Mouse (Mus musculus) embryonic facial prominence, embryonic 12.5 days (tissue): ENCODE measurements around the gene Mrgbp. TPM values are rescaled to one million over a fixed set of nuclear protein-coding genes. Genes with fewer than 3 reads are reported as not detected.

Source experiments
- ATAC-seq: fragments of 200-750 bp; cut with Nextera tagmentation; 2 replicates; pipeline ENCODE4 v1.8.0; 2017; ENCODE audit not compliant: insufficient number of reproducible peaks, insufficient read depth, low FRiP score, low TSS enrichment
- H3K27ac ChIP-seq: fragments of 300-500 bp; sonication (generic); 2 replicates; pipeline ENCODE4 v1.5.1; 2016; ENCODE audit warnings: mild to moderate bottlenecking
- H3K27me3 ChIP-seq: fragments of 300-500 bp; sonication (generic); 2 replicates; pipeline ENCODE4 v1.6.1; 2016; ENCODE audit warnings: mild to moderate bottlenecking, moderate library complexity
- H3K36me3 ChIP-seq: fragments of 300-500 bp; sonication (generic); 2 replicates; pipeline ENCODE4 v1.6.1; 2016; ENCODE audit warnings: mild to moderate bottlenecking
- H3K4me1 ChIP-seq: fragments of 300-500 bp; sonication (generic); 2 replicates; pipeline ENCODE4 v1.6.1; 2016
- H3K4me2 ChIP-seq: fragments of 300-500 bp; sonication (generic); replicated peaks from 2 replicates; pipeline ENCODE4 v1.6.1; 2016; ENCODE audit warnings: mild to moderate bottlenecking, moderate library complexity
- H3K4me3 ChIP-seq: fragments of 300-500 bp; sonication (generic); 2 replicates; pipeline ENCODE4 v1.5.1; 2016; ENCODE audit warnings: mild to moderate bottlenecking
- H3K9ac ChIP-seq: fragments of 300-500 bp; sonication (generic); 2 replicates; pipeline ENCODE4 v1.6.1; 2016; ENCODE audit warnings: mild to moderate bottlenecking, moderate library complexity
- H3K9me3 ChIP-seq: fragments of 300-500 bp; sonication (generic); 2 replicates; pipeline ENCODE4 v1.6.1; 2016; ENCODE audit warnings: mild to moderate bottlenecking, moderate library complexity
- WGBS: fragments of 180-500 bp; shearing (Covaris S2); methylation state at CpG from one replicate; pipeline ENCODE4 v1.1.7; 2016; 5-methylcytosine and 5-hydroxymethylcytosine counted together
- polyA plus RNA-seq: library from polyadenylated mRNA; unstranded; fragments of >200 nt; fragmentation: Nextera tagmentation; extraction: Ambion mirVana; gene quantifications from 2 replicates; pipeline ENCODE4 v1.2.1, GENCODE M21; 2016

Gene Mrgbp
- polyA plus RNA-seq, 1 experiment from 2014 or later: 41.5 TPM

- Histone ChIP-seq H3K36me3 (peaks cover 26% of the 10 kb centered on the region), H3K27me3 (peaks cover 38% of the 10 kb centered on the region), H3K4me3 (peak overlapping the region; percentile 37), H3K4me1 (peaks cover 22% of the 10 kb centered on the region), H3K9me3 (no peaks in the 10 kb centered on the region), H3K27ac (peak overlapping the region; percentile 52), H3K9ac (peak overlapping the region; percentile 51), H3K4me2 (peak overlapping the region; percentile 63)
- ATAC-seq: peak; percentile 26; the same call in 1 of the 2 replicates
- WGBS: under 1% methylated on average over 38 of the region's 41 CpGs
These were observed 17.1 kb downstream of the Mrgbp start for GRCm38 (mm10) chr2:180598157-180598705.

DNA sequence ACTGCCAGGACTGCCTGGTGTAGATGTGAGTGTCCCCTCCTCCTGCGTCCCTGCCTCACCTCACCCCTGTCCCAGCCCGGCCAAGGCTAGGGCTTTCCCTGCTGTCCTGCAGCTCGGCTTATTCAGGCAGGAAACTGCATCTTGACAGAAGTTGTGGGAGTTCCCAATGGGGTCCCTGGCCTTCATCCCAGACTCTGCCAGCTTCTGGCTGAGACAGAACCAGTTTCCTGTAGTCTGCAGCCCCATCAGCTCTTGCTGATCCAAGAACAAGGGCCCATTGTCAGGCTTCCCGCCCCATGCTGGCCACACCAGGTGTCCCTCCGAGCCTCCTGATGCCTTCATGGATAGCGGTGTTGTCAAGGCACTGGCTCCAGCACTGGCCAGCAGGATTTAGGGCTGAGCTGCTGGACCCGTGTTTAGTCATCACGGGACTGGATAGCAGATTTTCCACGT lies 19.5 kb downstream of the Mrgbp start:
- Histone ChIP-seq H3K4me1 (peaks cover 22% of the 10 kb centered on the region), H3K4me2 (peak overlapping the region; percentile 63), H3K27me3 (peaks cover 38% of the 10 kb centered on the region), H3K4me3 (peak overlapping the region; percentile 10; the same call in 1 of the 2 replicates), H3K9ac (no peak overlapping the region), H3K27ac (peak overlapping the region; percentile 60; the same call in 1 of the 2 replicates), H3K9me3 (no peaks in the 10 kb centered on the region), H3K36me3 (peaks cover 2% of the 10 kb centered on the region)
- 9% methylated on average over 9 of the region's 9 CpGs for WGBS
- ATAC-seq: no peak

- H3K27ac ChIP-seq: 0 out of 2 replicates have a peak overlapping the region, but pooled peaks have one; percentile 8
- H3K4me3 ChIP-seq: no peak overlapping the region
- no peak overlapping the region for H3K4me2 ChIP-seq
- 50% methylated on average over 6 of the region's 6 CpGs for WGBS
- H3K36me3 ChIP-seq: 0 out of 2 replicates have a peak, but pooled peaks cover 5% of the 10 kb centered on the region
- H3K27me3 ChIP-seq: peaks cover 4% of the 10 kb centered on the region; the same call in 1 of the 2 replicates
- no peak overlapping the region for H3K9ac ChIP-seq
- no peaks in the 10 kb centered on the region for H3K9me3 ChIP-seq
- ATAC-seq: 0 out of 2 replicates have a peak, but pooled peaks have one; percentile 22
- H3K4me1 ChIP-seq: peaks cover 9% of the 10 kb centered on the region
These were observed 23.7 kb downstream of the Mrgbp start for GRCm38 (mm10) chr2:180604781-180605180.

GRCm38 (mm10) chr2:180610283-180610682 lies 29.2 kb downstream of the Mrgbp start:
- Histone ChIP-seq H3K4me3 (no peak overlapping the region), H3K4me1 (no peaks in the 10 kb centered on the region), H3K27me3 (no peaks in the 10 kb centered on the region), H3K9ac (no peak overlapping the region), H3K27ac (no peak overlapping the region), H3K4me2 (no peak overlapping the region), H3K9me3 (no peaks in the 10 kb centered on the region), H3K36me3 (0 out of 2 replicates have a peak, but pooled peaks cover 5% of the 10 kb centered on the region)
- ATAC-seq: no peak
- 86% methylated on average over 4 of the region's 4 CpGs for WGBS

- H3K4me3 ChIP-seq: no peak overlapping the region
- no peak overlapping the region for H3K9ac ChIP-seq
- H3K36me3 ChIP-seq: peaks cover 5% of the 10 kb centered on the region; the same call in 1 of the 2 replicates
- WGBS: 67% methylated on average over 2 of the region's 2 CpGs
- no peak overlapping the region for H3K27ac ChIP-seq
- no peak for ATAC-seq
- H3K4me1 ChIP-seq: no peaks in the 10 kb centered on the region
- no peaks in the 10 kb centered on the region for H3K27me3 ChIP-seq
- no peak overlapping the region for H3K4me2 ChIP-seq
- no peaks in the 10 kb centered on the region for H3K9me3 ChIP-seq
These were observed 30.8 kb downstream of the Mrgbp start for GRCm38 (mm10) chr2:180611882-180612281.

Other genes starting within 250 kb of the Mrgbp start
- 0.09 TPM in 2 replicates for gene Gata5, start 246.6 kb upstream of the Mrgbp start, polyA plus RNA-seq
- gene Slco4a1, start 125.1 kb upstream of the Mrgbp start, polyA plus RNA-seq: 2.0 and 2.4 TPM in 2 replicates
- gene Ntsr1, start 81.3 kb upstream of the Mrgbp start, polyA plus RNA-seq: 0.25 and 0.55 TPM in 2 replicates
- gene Ogfr, start 7.9 kb downstream of the Mrgbp start, polyA plus RNA-seq: 97.7 and 104 TPM in 2 replicates
- gene Col9a3, start 16.5 kb downstream of the Mrgbp start, polyA plus RNA-seq: 124 and 159 TPM in 2 replicates
- gene Tcfl5, start 61.4 kb downstream of the Mrgbp start, polyA plus RNA-seq: 0.26 and 0.32 TPM in 2 replicates
- gene Dido1, start 128.7 kb downstream of the Mrgbp start, polyA plus RNA-seq: 35.3 and 36.8 TPM in 2 replicates
- gene Gid8, start 128.8 kb downstream of the Mrgbp start, polyA plus RNA-seq: 62.6 and 63.6 TPM in 2 replicates
- gene Slc17a9, start 144.0 kb downstream of the Mrgbp start, polyA plus RNA-seq: 0.36 and 0.56 TPM in 2 replicates
- gene Bhlhe23, start 195.6 kb downstream of the Mrgbp start, polyA plus RNA-seq: 0.97 and 1.3 TPM in 2 replicates